Comparison of ENCODE assay signal across 13 mouse cellular contexts in genomic region chr6:97882931-97883330, GRCm38 (mm10).
DNase-seq lines count a peak whose midpoint lies in the region; ATAC-seq lines count a peak whose summit lies in the region.
"Had no signal": no experiment of that assay in that cellular context is flagged by ENCODE, and none has a peak within 500 bp of the region (broad histone marks: within the 10 kb centered on the region; RNA-seq: fewer than 3 reads in every experiment).

No protein-coding gene starts in this region.

- no peak overlapping the region for H3K4me3 ChIP-seq in hindbrain, embryonic 15.5 days
- no peak overlapping the region for H3K4me3 ChIP-seq in hindbrain, embryonic 10.5 days
- H3K4me3 ChIP-seq in heart, embryonic 16.5 days (ENCODE audit: low read length): no peak overlapping the region
- H3K4me3 ChIP-seq: limb, embryonic 15.5 days had no signal

- ATAC-seq in frontal cortex, adult (ENCODE audit: low TSS enrichment): peak; percentile 14
- ATAC-seq in hindbrain, embryonic 15.5 days (ENCODE audit: low FRiP score, low read depth): 0 out of 2 replicates have a peak, but pooled peaks have one; percentile 54
- ATAC-seq in heart, embryonic 16.5 days (replicated peaks; ENCODE audit: extremely low read depth, insufficient read depth, low FRiP score): no peak
- ATAC-seq in CD4-positive, CD25-positive, alpha-beta regulatory T cell, adult 4 months: no peak
- ATAC-seq: forebrain, postnatal 0 days had no signal

- no peaks in the 10 kb centered on the region for H3K36me3 ChIP-seq in hindbrain, embryonic 15.5 days
- H3K36me3 ChIP-seq in hindbrain, embryonic 10.5 days: no peaks in the 10 kb centered on the region
- H3K36me3 ChIP-seq in heart, embryonic 16.5 days (ENCODE audit: control insufficient read depth, insufficient read depth): no peaks in the 10 kb centered on the region
- H3K36me3 ChIP-seq: limb, embryonic 15.5 days had no signal

- H3K4me1 ChIP-seq in hindbrain, embryonic 15.5 days (replicated peaks): peaks cover 9% of the 10 kb centered on the region; the same call in 1 of the 2 replicates
- H3K4me1 ChIP-seq in hindbrain, embryonic 10.5 days (replicated peaks): peaks cover 22% of the 10 kb centered on the region
- H3K4me1 ChIP-seq in heart, embryonic 16.5 days (ENCODE audit: control insufficient read depth, insufficient read depth, low read length): peaks cover 36% of the 10 kb centered on the region

- WGBS in hindbrain, embryonic 15.5 days: 67% methylated on average over 8 of the region's 8 CpGs
- 87% methylated on average over 8 of the region's 8 CpGs for WGBS in hindbrain, embryonic 10.5 days
- WGBS in heart, embryonic 16.5 days: 64% methylated on average over 8 of the region's 8 CpGs

- no peak for DNase-seq in frontal cortex, postnatal 10 days (ENCODE audit: low spot score in 2 of 2)
- DNase-seq in hindbrain, embryonic 10.5 days (ENCODE audit: low spot score): no peak
- DNase-seq in cerebellum, adult 11-12 months: peak; percentile 81
- no peak for DNase-seq in urinary bladder, adult 2 months (ENCODE audit: low spot score)
- DNase-seq: adrenal gland, postnatal 36 days; forebrain, postnatal 0 days; lung, adult 2 months; thymus, postnatal 14 days had no signal

- no peaks in the 10 kb centered on the region for H3K27me3 ChIP-seq in hindbrain, embryonic 15.5 days
- no peaks in the 10 kb centered on the region; the same call in 1 of the 2 replicates for H3K27me3 ChIP-seq in hindbrain, embryonic 10.5 days (ENCODE audit: insufficient read depth, poor library complexity, severe bottlenecking)
- no peaks in the 10 kb centered on the region for H3K27me3 ChIP-seq in heart, embryonic 16.5 days (ENCODE audit: control insufficient read depth, insufficient read depth, low read length)
- H3K27me3 ChIP-seq: limb, embryonic 15.5 days had no signal

- H3K27ac ChIP-seq in hindbrain, embryonic 15.5 days (replicated peaks): no peak overlapping the region
- no peak overlapping the region for H3K27ac ChIP-seq in hindbrain, embryonic 10.5 days
- peak overlapping the region; percentile 86 for H3K27ac ChIP-seq in heart, embryonic 16.5 days (ENCODE audit: low read length)
- H3K27ac ChIP-seq: limb, embryonic 15.5 days had no signal

- H3K9me3 ChIP-seq in hindbrain, embryonic 15.5 days: no peaks in the 10 kb centered on the region
- no peaks in the 10 kb centered on the region for H3K9me3 ChIP-seq in hindbrain, embryonic 10.5 days
- no peaks in the 10 kb centered on the region for H3K9me3 ChIP-seq in heart, embryonic 16.5 days (replicated peaks; ENCODE audit: control insufficient read depth, low read length)
- H3K9me3 ChIP-seq: limb, embryonic 15.5 days had no signal

- no peak overlapping the region for H3K9ac ChIP-seq in hindbrain, embryonic 15.5 days
- H3K9ac ChIP-seq in heart, embryonic 16.5 days (ENCODE audit: low read length): no peak overlapping the region
- H3K9ac ChIP-seq: forebrain, postnatal 0 days; limb, embryonic 15.5 days had no signal

- H3K4me2 ChIP-seq in hindbrain, embryonic 15.5 days: no peak overlapping the region
- H3K4me2 ChIP-seq in heart, embryonic 16.5 days (ENCODE audit: low read depth, low read length): no peak overlapping the region
- H3K4me2 ChIP-seq: limb, embryonic 15.5 days had no signal

Comparison
In these comparisons a context has a peak if more than half of its experiments do, and no peak if none do; other contexts are left out.
1. ATAC-seq: peak in frontal cortex, adult (single experiment) and hindbrain, embryonic 15.5 days (single experiment); none in heart, embryonic 16.5 days (single experiment) and CD4-positive, CD25-positive, alpha-beta regulatory T cell, adult 4 months (single experiment).